Mouse (Mus musculus): ENCODE data around the gene Cdt1. TPM values are rescaled to one million over a fixed set of nuclear protein-coding genes. Genes with fewer than 3 reads are reported as not detected.

Cdt1 gene
- total and polyA plus RNA-seq, 3 experiments, result 46.0 to 67.3 (median 50.0) TPM

DNA sequence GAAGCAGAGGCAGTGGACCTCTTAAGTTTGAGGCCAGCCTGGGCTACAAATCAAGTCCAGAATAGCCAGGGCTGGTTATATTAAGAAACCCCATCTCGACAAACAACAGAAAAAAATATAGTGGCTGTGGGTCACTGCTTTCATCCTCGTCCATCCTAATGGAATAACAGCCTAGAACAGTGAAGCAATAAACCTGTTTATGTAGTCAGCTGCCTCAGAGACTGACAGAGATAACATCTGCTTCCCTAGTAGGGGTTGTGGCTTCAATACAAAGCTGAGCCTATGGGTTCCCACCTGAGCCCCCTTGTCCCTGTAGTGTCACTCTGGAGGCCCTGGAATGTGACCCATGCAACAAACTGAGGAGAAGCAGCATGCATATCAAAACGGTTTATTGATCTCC lies 6.4 kb downstream of the Cdt1 start:
- no peaks in the 10 kb centered on the region for H3K27me3 ChIP-seq (replicated peaks)
- in situ Hi-C loops (cut with MboI; ENCODE audit: low pct_ligation_motif_present, low pct_unique_long_range_greater_than_20kb, low sequenced_read_pairs), result no loop called here
- H3K4me2 ChIP-seq (ENCODE audit: insufficient read depth, low read depth, poor library complexity, severe bottlenecking), result no peak overlapping the region
- DNase-seq (ENCODE audit: extremely low read depth), result no peak
- dilution Hi-C loops (cut with MboI; ENCODE audit: extremely low pct_ligation_motif_present, extremely low pct_unique_long_range_greater_than_20kb, low sequenced_read_pairs), result no loop called here
- no peak for TF ChIP-seq MYC (IDR thresholded peaks at IDR 0.05; ENCODE audit: low read depth, low read length)
- TF ChIP-seq BHLHE40 (IDR thresholded peaks at IDR 0.05; ENCODE audit: low read depth, low read length), result no peak
- no peak for TF ChIP-seq POLR2A (IDR thresholded peaks at IDR 0.05; ENCODE audit: low read depth, low read length)
- no peak for TF ChIP-seq RCOR1 (conservative IDR thresholded peaks at IDR 0.05; ENCODE audit: low read depth, low read length)
- TF ChIP-seq JUN (IDR thresholded peaks at IDR 0.05; ENCODE audit: insufficient read depth, low read depth, low read length), result no peak
- no peak overlapping the region for H3K9ac ChIP-seq (ENCODE audit: insufficient read depth, low read depth)
- H3K4me3 ChIP-seq (replicated peaks in 1 of 3; ENCODE audit: low read depth in 2 of 3, low read length in 2 of 3, poor library complexity in 1 of 3), result peak overlapping the region in 1 of 3 experiments; percentile 89
- peaks cover 16 to 49% of the 10 kb centered on the region in 2 experiments for H3K4me1 ChIP-seq (ENCODE audit: control insufficient read depth in 1 of 2, insufficient read depth in 2 of 2)
- no peaks in the 10 kb centered on the region for H3K9me3 ChIP-seq (replicated peaks; ENCODE audit: low read length)
- H3K36me3 ChIP-seq (replicated peaks in 1 of 2; ENCODE audit: control insufficient read depth in 1 of 2, insufficient read depth in 1 of 2, low read length in 1 of 2), result peaks cover 44 to 78% of the 10 kb centered on the region in 2 experiments
- peak overlapping the region; percentile 29; the same call in 1 of the 2 replicates for H3K27ac ChIP-seq (ENCODE audit: insufficient read depth, low read depth)
- peaks cover 23% of the 10 kb centered on the region for H3K79me2 ChIP-seq (replicated peaks; ENCODE audit: control insufficient read depth, extremely low read depth, insufficient read depth, poor library complexity, severe bottlenecking)

GRCm38 (mm10) chr8:122574667-122575251 lies 6.9 kb downstream of the Cdt1 start:
- Histone ChIP-seq H3K27ac (ENCODE audit: insufficient read depth, low read depth) (peak overlapping the region; percentile 29), H3K36me3 (replicated peaks in 1 of 2; ENCODE audit: control insufficient read depth in 1 of 2, insufficient read depth in 1 of 2, low read length in 1 of 2) (peaks cover 39 to 74% of the 10 kb centered on the region in 2 experiments)
- dilution Hi-C loops (cut with MboI; ENCODE audit: extremely low pct_ligation_motif_present, extremely low pct_unique_long_range_greater_than_20kb, low sequenced_read_pairs), result no loop called here

DNA sequence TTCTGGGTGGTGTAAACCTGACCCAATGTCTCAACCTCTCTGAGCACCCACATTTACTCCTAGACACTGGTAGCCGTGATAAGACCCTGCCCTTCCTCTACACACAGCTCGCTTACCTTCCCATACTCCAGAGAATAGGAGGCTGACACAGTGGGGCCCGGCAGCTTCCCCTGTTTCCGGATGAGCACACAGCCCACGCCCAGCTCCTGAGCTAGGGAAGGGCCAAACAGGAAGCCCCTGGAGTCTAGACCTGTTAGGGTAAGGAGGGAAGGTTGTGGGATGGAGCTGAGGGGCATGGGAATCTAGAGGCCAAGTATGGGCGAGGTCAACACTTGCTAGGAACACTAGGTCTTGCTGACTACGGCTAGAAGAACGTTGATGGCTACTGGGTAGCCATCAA lies 7.5 kb downstream of the Cdt1 start:
- H3K9ac ChIP-seq (ENCODE audit: insufficient read depth, low read depth), result peak overlapping the region; percentile 70; the same call in 1 of the 2 replicates
- dilution Hi-C loops (cut with MboI; ENCODE audit: extremely low pct_ligation_motif_present, extremely low pct_unique_long_range_greater_than_20kb, low sequenced_read_pairs) (no loop called here), in situ Hi-C loops (cut with MboI; ENCODE audit: low pct_ligation_motif_present, low pct_unique_long_range_greater_than_20kb, low sequenced_read_pairs) (no loop called here)
- peaks cover 13 to 39% of the 10 kb centered on the region in 2 experiments for H3K4me1 ChIP-seq (ENCODE audit: control insufficient read depth in 1 of 2, insufficient read depth in 2 of 2)
- no peaks in the 10 kb centered on the region for H3K9me3 ChIP-seq (replicated peaks; ENCODE audit: low read length)
- 0 out of 2 replicates have a peak, but pooled peaks have one; percentile 12 for TF ChIP-seq ZMIZ1 (IDR thresholded peaks at IDR 0.05; ENCODE audit: low read depth, low read length)
- TF ChIP-seq MXI1 (IDR thresholded peaks at IDR 0.05; ENCODE audit: low read depth, low read length), result peak; percentile 29; the same call in 1 of the 2 replicates
- TF ChIP-seq MEF2A (IDR thresholded peaks at IDR 0.05; ENCODE audit: borderline replicate concordance, low read depth, low read length), result no peak
- no peak for TF ChIP-seq PAX5 (IDR thresholded peaks at IDR 0.05; ENCODE audit: low read length)
- 0 out of 2 replicates have a peak, but pooled peaks have one; percentile 20 for TF ChIP-seq MAX (IDR thresholded peaks at IDR 0.05; ENCODE audit: low read length)
- no peak for TF ChIP-seq KAT2A (IDR thresholded peaks at IDR 0.05; ENCODE audit: insufficient replicate concordance, low read length)
- H3K36me3 ChIP-seq (replicated peaks in 1 of 2; ENCODE audit: control insufficient read depth in 1 of 2, insufficient read depth in 1 of 2, low read length in 1 of 2), result peaks cover 34 to 71% of the 10 kb centered on the region in 2 experiments
- no peaks in the 10 kb centered on the region for H3K27me3 ChIP-seq (replicated peaks)
- H3K4me3 ChIP-seq (replicated peaks in 1 of 3; ENCODE audit: low read depth in 2 of 3, low read length in 2 of 3, poor library complexity in 1 of 3), result peak overlapping the region; percentile 76 to 91 (median 89)
- H3K27ac ChIP-seq (ENCODE audit: insufficient read depth, low read depth), result peak overlapping the region; percentile 29
- no peak for DNase-seq (ENCODE audit: extremely low read depth)
- peak overlapping the region; percentile 55 for H3K4me2 ChIP-seq (ENCODE audit: insufficient read depth, low read depth, poor library complexity, severe bottlenecking)
- H3K79me2 ChIP-seq (replicated peaks; ENCODE audit: control insufficient read depth, extremely low read depth, insufficient read depth, poor library complexity, severe bottlenecking), result peaks cover 17% of the 10 kb centered on the region

More at GRCm38 (mm10) chr8:122574667-122575251, 6.9 kb downstream of the Cdt1 start:
- Histone ChIP-seq H3K4me1 (ENCODE audit: control insufficient read depth in 1 of 2, insufficient read depth in 2 of 2) (peaks cover 13 to 44% of the 10 kb centered on the region in 2 experiments), H3K27me3 (replicated peaks) (no peaks in the 10 kb centered on the region), H3K79me2 (replicated peaks; ENCODE audit: control insufficient read depth, extremely low read depth, insufficient read depth, poor library complexity, severe bottlenecking) (peaks cover 18% of the 10 kb centered on the region), H3K4me2 (ENCODE audit: insufficient read depth, low read depth, poor library complexity, severe bottlenecking) (peak overlapping the region; percentile 55), H3K9me3 (replicated peaks; ENCODE audit: low read length) (no peaks in the 10 kb centered on the region), H3K9ac (ENCODE audit: insufficient read depth, low read depth) (no peak overlapping the region), H3K4me3 (replicated peaks in 1 of 3; ENCODE audit: low read depth in 2 of 3, low read length in 2 of 3, poor library complexity in 1 of 3) (peak overlapping the region; percentile 76 to 91 (median 89))
- no peak for DNase-seq (ENCODE audit: extremely low read depth)
- in situ Hi-C loops (cut with MboI; ENCODE audit: low pct_ligation_motif_present, low pct_unique_long_range_greater_than_20kb, low sequenced_read_pairs), result no loop called here
- TF ChIP-seq MAFK (IDR thresholded peaks at IDR 0.05; ENCODE audit: insufficient replicate concordance, low read length) (peak; percentile 92), SIN3A (IDR thresholded peaks at IDR 0.05; ENCODE audit: low read length) (peak; percentile 59), MXI1 (IDR thresholded peaks at IDR 0.05; ENCODE audit: low read depth, low read length) (peak; percentile 73; the same call in 1 of the 2 replicates), ZMIZ1 (IDR thresholded peaks at IDR 0.05; ENCODE audit: low read depth, low read length) (0 out of 2 replicates have a peak, but pooled peaks have one; percentile 21), SMC3 (IDR thresholded peaks at IDR 0.05; ENCODE audit: low read depth, low read length) (no peak), UBTF (IDR thresholded peaks at IDR 0.05; ENCODE audit: low read depth, low read length) (no peak), POLR2AphosphoS2 (IDR thresholded peaks at IDR 0.05; ENCODE audit: low read depth, low read length) (peak; percentile 35; the same call in 1 of the 2 replicates), CHD1 (IDR thresholded peaks at IDR 0.05; ENCODE audit: low read depth, low read length) (no peak)

Data from CH12.LX (cell line).